Mouse (Mus musculus) bone marrow, adult 2 months (tissue): ENCODE measurements around the gene Tmem41a.

Experiments
- CTCF ChIP-seq: fragments of 200-500 bp; IDR thresholded peaks from 2 replicates; pipeline ENCODE4 v1.5.1; 2011; ENCODE audit warnings: low read length, control low read depth; ENCODE audit not compliant: control insufficient read depth, insufficient read depth
- POLR2A ChIP-seq: fragments of 200-500 bp; IDR thresholded peaks from 2 replicates; pipeline ENCODE4 v1.6.1; 2011; ENCODE audit warnings: low read depth, mild to moderate bottlenecking, control low read depth, low read length, borderline replicate concordance; ENCODE audit not compliant: control insufficient read depth

- TF ChIP-seq CTCF (no peak), POLR2A (no peak)
Measured at GRCm38 (mm10) chr16:21955591-21955990, 8.2 kb upstream of the Tmem41a start.
